Mouse (Mus musculus) MEL (cell line): ENCODE measurements at regions not wholly inside any gene's neighbourhood (a gene's known extent, or its start where the extent isn't known, plus 50 kb on each side); places are given as distances from the start of the nearest gene placed in this dataset.
A peak's percentile ranks its signal among the peaks of the same experiment; 100 is the strongest.

Experiments used
- DNase-seq: peaks from one replicate; pipeline ENCODE4 v3.0.0; 2011; ENCODE audit warnings: low read depth, low spot score
- H3K27ac ChIP-seq: 2 replicates; pipeline ENCODE4 v1.5.1; 2012; ENCODE audit warnings: low read depth, mild to moderate bottlenecking, control low read depth, low read length, moderate library complexity; ENCODE audit not compliant: control insufficient read depth
- H3K27me3 ChIP-seq, 2 experiments: fragments of 150-350 bp in 1 of 2; sonication (generic) in 1 of 2; 2 replicates each; pipeline ENCODE4 v1.6.1; 2012; ENCODE audit warnings: low read length in 2 of 2, mild to moderate bottlenecking in 2 of 2, improper control_type of control experiment in 1 of 2, moderate library complexity in 1 of 2; ENCODE audit not compliant: insufficient read depth in 2 of 2, control insufficient read depth in 1 of 2
- H3K36me3 ChIP-seq, 2 experiments: 2 replicates each; pipeline ENCODE4 v1.6.1; 2012 to 2014; ENCODE audit warnings: low read length in 2 of 2, improper control_type of control experiment in 1 of 2, inconsistent platforms in 1 of 2, mild to moderate bottlenecking in 1 of 2; ENCODE audit not compliant: insufficient read depth in 2 of 2, control insufficient read depth in 1 of 2
- H3K4me1 ChIP-seq, 2 experiments: fragments of 150-350 bp in 1 of 2; sonication (generic) in 1 of 2; 2 replicates each; pipeline ENCODE4 v1.6.1; 2012; ENCODE audit warnings: low read length in 2 of 2, improper control_type of control experiment in 1 of 2, mild to moderate bottlenecking in 1 of 2; ENCODE audit not compliant: insufficient read depth in 2 of 2, control insufficient read depth in 1 of 2
- H3K4me3 ChIP-seq, 2 experiments: fragments of 150-350 bp in 1 of 2; sonication (generic) in 1 of 2; 2 replicates each; pipeline ENCODE4 v1.5.1; 2012; ENCODE audit warnings: low read depth in 2 of 2, low read length in 2 of 2, mild to moderate bottlenecking in 2 of 2, moderate library complexity in 2 of 2, control low read depth in 1 of 2, improper control_type of control experiment in 1 of 2; ENCODE audit not compliant: control insufficient read depth in 1 of 2, insufficient read depth in 1 of 2
- H3K79me2 ChIP-seq: 2 replicates; pipeline ENCODE4 v1.6.1; 2012; ENCODE audit warnings: mild to moderate bottlenecking, low read length, moderate library complexity; ENCODE audit not compliant: control insufficient read depth, poor library complexity, insufficient read depth
- H3K9ac ChIP-seq: 2 replicates; pipeline ENCODE4 v1.6.1; 2012; ENCODE audit warnings: low read depth, mild to moderate bottlenecking, control low read depth, low read length, moderate library complexity; ENCODE audit not compliant: control insufficient read depth, poor library complexity, severe bottlenecking
- H3K9me3 ChIP-seq: fragments of 150-350 bp; sonication (generic); replicated peaks from 2 replicates; pipeline ENCODE4 v1.6.1; 2012; ENCODE audit warnings: mild to moderate bottlenecking, low read length, improper control_type of control experiment, moderate library complexity; ENCODE audit not compliant: insufficient read depth
- CHD1 ChIP-seq: IDR thresholded peaks from 2 replicates; pipeline ENCODE4 v1.6.1; 2012; ENCODE audit warnings: low read depth, mild to moderate bottlenecking, inconsistent platforms, low read length, improper control_type of control experiment
- ELF1 ChIP-seq: IDR thresholded peaks from 2 replicates; pipeline ENCODE4 v1.6.1; 2014; ENCODE audit warnings: low read depth, mild to moderate bottlenecking, inconsistent platforms, low read length, improper control_type of control experiment, moderate library complexity
- EP300 ChIP-seq, 2 experiments: IDR thresholded peaks; 2 replicates each; pipeline ENCODE4 v1.6.1; 2011; ENCODE audit warnings: improper control_type of control experiment in 2 of 2, low read length in 2 of 2, low read depth in 1 of 2, mild to moderate bottlenecking in 1 of 2
- ETS1 ChIP-seq: IDR thresholded peaks from 2 replicates; pipeline ENCODE4 v1.6.1; 2012; ENCODE audit warnings: low read depth, mild to moderate bottlenecking, inconsistent platforms, low read length, improper control_type of control experiment, moderate library complexity
- HCFC1 ChIP-seq: IDR thresholded peaks from 2 replicates; pipeline ENCODE4 v1.6.1; 2012; ENCODE audit warnings: low read depth, mild to moderate bottlenecking, inconsistent platforms, low read length, improper control_type of control experiment, moderate library complexity
- KAT2A ChIP-seq: conservative IDR thresholded peaks from 2 replicates; pipeline ENCODE4 v1.6.1; 2012; ENCODE audit warnings: low read depth, low read length, improper control_type of control experiment, inconsistent platforms
- MAZ ChIP-seq: IDR thresholded peaks from 2 replicates; pipeline ENCODE4 v1.6.1; 2012; ENCODE audit warnings: low read depth, mild to moderate bottlenecking, inconsistent platforms, low read length, improper control_type of control experiment
- MEF2A ChIP-seq: IDR thresholded peaks from 2 replicates; pipeline ENCODE4 v1.6.1; 2014; ENCODE audit warnings: low read depth, mild to moderate bottlenecking, inconsistent platforms, low read length, improper control_type of control experiment; ENCODE audit not compliant: poor library complexity, insufficient replicate concordance, severe bottlenecking; ENCODE audit errors: extremely low read depth
- MXI1 ChIP-seq: IDR thresholded peaks from 2 replicates; pipeline ENCODE4 v1.6.1; 2011; ENCODE audit warnings: mild to moderate bottlenecking, low read depth, low read length, improper control_type of control experiment
- MYB ChIP-seq: IDR thresholded peaks from 2 replicates; pipeline ENCODE4 v1.6.1; 2011; ENCODE audit warnings: mild to moderate bottlenecking, low read depth, low read length, improper control_type of control experiment
- MYC ChIP-seq: IDR thresholded peaks from 2 replicates; pipeline ENCODE4 v1.6.1; 2011; ENCODE audit warnings: low read depth, mild to moderate bottlenecking, low read length, improper control_type of control experiment, moderate library complexity
- NELFE ChIP-seq: IDR thresholded peaks from 2 replicates; pipeline ENCODE4 v1.6.1; 2011; ENCODE audit warnings: low read depth, low read length, improper control_type of control experiment
- POLR2AphosphoS5 ChIP-seq: IDR thresholded peaks from 2 replicates; pipeline ENCODE4 v1.6.1; 2012; ENCODE audit warnings: low read depth, borderline replicate concordance, mild to moderate bottlenecking, inconsistent platforms, low read length, moderate library complexity, mixed read lengths
- RCOR1 ChIP-seq: IDR thresholded peaks from 2 replicates; pipeline ENCODE4 v1.6.1; 2012; ENCODE audit warnings: low read depth, mild to moderate bottlenecking, inconsistent platforms, low read length, improper control_type of control experiment
- SIN3A ChIP-seq: IDR thresholded peaks from 2 replicates; pipeline ENCODE4 v1.6.1; 2012; ENCODE audit warnings: low read length, improper control_type of control experiment, inconsistent platforms
- SMC3 ChIP-seq: IDR thresholded peaks from 2 replicates; pipeline ENCODE4 v1.6.1; 2011; ENCODE audit warnings: low read depth, low read length, improper control_type of control experiment
- TBP ChIP-seq: IDR thresholded peaks from 2 replicates; pipeline ENCODE4 v1.8.0; 2011; ENCODE audit warnings: low read depth, low read length, improper control_type of control experiment
- TCF12 ChIP-seq: IDR thresholded peaks from 2 replicates; pipeline ENCODE4 v1.6.1; 2014; ENCODE audit warnings: low read depth, mild to moderate bottlenecking, inconsistent platforms, low read length, improper control_type of control experiment, moderate library complexity
- UBTF ChIP-seq: IDR thresholded peaks from 2 replicates; pipeline ENCODE4 v1.6.1; 2012; ENCODE audit warnings: low read depth, mild to moderate bottlenecking, inconsistent platforms, low read length, improper control_type of control experiment, moderate library complexity, borderline replicate concordance; ENCODE audit not compliant: insufficient read depth
- ZC3H11A ChIP-seq: IDR thresholded peaks from 2 replicates; pipeline ENCODE4 v1.6.1; 2012; ENCODE audit warnings: low read depth, mild to moderate bottlenecking, inconsistent platforms, low read length, improper control_type of control experiment
- ZMIZ1 ChIP-seq: IDR thresholded peaks from 2 replicates; pipeline ENCODE4 v1.6.1; 2012; ENCODE audit warnings: low read depth, mild to moderate bottlenecking, inconsistent platforms, low read length, improper control_type of control experiment, moderate library complexity
- ZNF384 ChIP-seq: IDR thresholded peaks from 2 replicates; pipeline ENCODE4 v1.6.1; 2012; ENCODE audit warnings: low read depth, mild to moderate bottlenecking, inconsistent platforms, low read length, improper control_type of control experiment

DNA sequence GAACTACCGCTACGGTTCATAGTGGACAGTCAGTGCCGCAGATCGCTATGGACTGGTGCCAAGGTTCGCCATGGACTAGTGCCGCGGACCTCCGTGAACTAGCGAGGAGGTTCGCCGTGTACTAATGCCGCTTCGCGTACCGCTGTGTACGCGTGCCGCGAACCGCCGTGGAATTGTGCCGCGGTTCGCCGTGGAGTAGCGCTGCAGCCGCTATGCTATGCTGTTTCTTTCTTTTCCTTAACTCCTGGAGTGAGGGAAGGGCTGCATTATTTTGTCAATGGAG, 71.9 kb downstream of the Rtl1 start:
- no peak overlapping the region for H3K27ac ChIP-seq
- H3K4me3 ChIP-seq = no peak overlapping the region
- no peak for TF ChIP-seq MEF2A
- TF ChIP-seq POLR2AphosphoS5 = no peak
- TF ChIP-seq ZNF384 = no peak
- no peak for TF ChIP-seq ELF1
- no peak for TF ChIP-seq MXI1
- no peak for TF ChIP-seq UBTF
- TF ChIP-seq MYB = no peak
- no peak for TF ChIP-seq ZC3H11A
- no peak for TF ChIP-seq CHD1
- no peak for TF ChIP-seq RCOR1
- TF ChIP-seq, all 39 proteins: peak for 0
- no peaks in the 10 kb centered on the region for H3K27me3 ChIP-seq
- no peaks in the 10 kb centered on the region for H3K9me3 ChIP-seq
- H3K79me2 ChIP-seq = no peaks in the 10 kb centered on the region; the same call in 1 of the 2 replicates
- peaks cover 0 to 9% of the 10 kb centered on the region in 2 experiments; a peak in 2 of 4 replicates for H3K36me3 ChIP-seq
- H3K9ac ChIP-seq = no peak overlapping the region
- peaks cover 0 to 25% of the 10 kb centered on the region in 2 experiments; a peak in 3 of 4 replicates for H3K4me1 ChIP-seq
- DNase-seq = no peak

DNA sequence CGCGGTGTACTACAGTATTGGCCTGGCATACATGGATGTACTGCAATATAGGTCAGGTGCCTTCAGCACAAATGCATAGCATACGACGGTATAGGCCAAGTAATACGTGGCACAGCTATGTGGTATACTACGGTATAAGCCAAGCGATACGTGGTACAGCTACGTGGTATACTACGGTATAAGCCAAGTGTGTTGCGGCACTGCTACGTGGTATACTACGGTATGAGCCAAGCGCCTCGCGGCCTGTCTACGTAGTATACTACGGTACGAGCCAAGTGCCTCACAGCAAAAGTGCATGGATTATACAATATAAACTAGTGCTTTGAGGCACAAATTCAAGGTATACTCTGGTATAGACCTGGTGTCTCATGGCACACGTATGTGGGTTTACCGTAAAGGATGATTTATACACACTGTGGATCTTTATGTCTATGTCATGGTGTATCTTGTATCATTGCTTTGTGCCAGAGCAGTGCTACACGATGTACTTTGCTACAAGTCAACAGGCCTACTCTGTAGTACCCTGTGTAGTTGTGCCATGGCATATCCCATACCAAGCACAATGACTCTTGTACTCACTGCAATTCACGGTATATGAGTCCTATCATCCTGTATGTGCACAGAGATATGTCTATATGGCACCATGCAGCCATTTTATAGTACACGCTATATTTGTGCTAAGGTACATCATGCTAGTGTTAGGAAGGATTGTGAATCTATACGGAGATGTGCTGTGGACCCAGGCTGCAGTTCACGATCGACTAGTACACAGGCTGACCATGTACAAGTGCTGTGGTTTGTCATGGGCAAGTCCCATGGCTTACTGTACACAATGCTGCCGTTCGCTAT, 72.5 kb downstream of the Rtl1 start:
- Histone ChIP-seq H3K9ac (no peak overlapping the region), H3K36me3 (peaks cover 0 to 9% of the 10 kb centered on the region in 2 experiments; a peak in 2 of 4 replicates), H3K4me3 (no peak overlapping the region), H3K4me1 (peaks cover 0 to 25% of the 10 kb centered on the region in 2 experiments; a peak in 3 of 4 replicates), H3K27ac (no peak overlapping the region), H3K9me3 (no peaks in the 10 kb centered on the region), H3K79me2 (no peaks in the 10 kb centered on the region; the same call in 1 of the 2 replicates), H3K27me3 (no peaks in the 10 kb centered on the region)
- DNase-seq = no peak
- no peak for TF ChIP-seq MXI1
- TF ChIP-seq KAT2A = no peak
- no peak for TF ChIP-seq RCOR1

GRCm38 (mm10) chr12:109525613-109526012, 73.0 kb downstream of the Dlk1 start:
- H3K27ac ChIP-seq = peak overlapping the region; percentile 89
- no peaks in the 10 kb centered on the region; the same call in 1 of the 2 replicates for H3K79me2 ChIP-seq
- H3K36me3 ChIP-seq = peaks cover 0 to 3% of the 10 kb centered on the region in 2 experiments; a peak in 1 of 4 replicates
- H3K27me3 ChIP-seq = no peaks in the 10 kb centered on the region
- peak overlapping the region; percentile 18 to 30; a peak in 2 of 4 replicates for H3K4me3 ChIP-seq
- H3K9me3 ChIP-seq = no peaks in the 10 kb centered on the region
- H3K9ac ChIP-seq = peak overlapping the region; percentile 62
- peaks cover 0 to 13% of the 10 kb centered on the region in 2 experiments; a peak in 3 of 4 replicates for H3K4me1 ChIP-seq
- DNase-seq = peak; percentile 83
- TF ChIP-seq RCOR1 (peak; percentile 65; the same call in 1 of the 2 replicates), MAZ (peak; percentile 68), NELFE (peak; percentile 49; the same call in 1 of the 2 replicates), EP300 (IDR thresholded peaks at IDR 0.05; ENCODE audit: low read depth in 1 of 2, low read length in 2 of 2) (peak; percentile 68 to 77), TBP (0 out of 2 replicates have a peak, but pooled peaks have one; percentile 29), ETS1 (peak; percentile 69; the same call in 1 of the 2 replicates), HCFC1 (0 out of 2 replicates have a peak, but pooled peaks have one; percentile 35), ZMIZ1 (no peak), MYC (peak; percentile 14; the same call in 1 of the 2 replicates), MXI1 (0 out of 2 replicates have a peak, but pooled peaks have one; percentile 51), SMC3 (no peak), SIN3A (peak; percentile 71), ELF1 (peak; percentile 91), MEF2A (no peak), TCF12 (0 out of 2 replicates have a peak, but pooled peaks have one; percentile 24)
